Mouse (Mus musculus) bone marrow macrophage, adult 2 months (primary cell): ENCODE results near the gene Capn11.

ENCODE experiments used
- CTCF ChIP-seq: IDR thresholded peaks from 2 replicates; pipeline ENCODE4 v1.5.1; 2012; ENCODE audit warnings: low read depth, mild to moderate bottlenecking, low read length, moderate library complexity
- POLR2A ChIP-seq: IDR thresholded peaks from 2 replicates; pipeline ENCODE4 v1.6.1; 2012; ENCODE audit warnings: mild to moderate bottlenecking, low read depth, low read length, borderline replicate concordance

- TF ChIP-seq POLR2A (no peak), CTCF (no peak)
Measured at GRCm38 (mm10) chr17:45706796-45707195, 47.7 kb upstream of the Capn11 start.
